Comparison of ENCODE assay signal across 9 mouse cellular contexts in genomic region chr7:34569747-34570113, GRCm38 (mm10).
DNase-seq lines count a peak whose midpoint lies in the region; ATAC-seq and TF ChIP-seq lines count a peak whose summit lies in the region.
"Had no signal": no experiment of that assay in that cellular context is flagged by ENCODE, and none has a peak within 500 bp of the region (broad histone marks: within the 10 kb centered on the region; RNA-seq: fewer than 3 reads in every experiment).

No protein-coding gene starts in this region.

- H3K36me3 ChIP-seq in heart, adult 2 months (ENCODE audit: control insufficient read depth, insufficient read depth, low read length), result no peaks in the 10 kb centered on the region
- H3K36me3 ChIP-seq in lung, embryonic 16.5 days (ENCODE audit: control insufficient read depth, insufficient read depth, low read length), result no peaks in the 10 kb centered on the region
- H3K36me3 ChIP-seq in intestine, postnatal 0 days (ENCODE audit: control insufficient read depth, insufficient read depth), result no peaks in the 10 kb centered on the region
- H3K36me3 ChIP-seq in stomach, embryonic 14.5 days (ENCODE audit: control insufficient read depth, insufficient read depth, low read length), result no peaks in the 10 kb centered on the region

- H3K9me3 ChIP-seq in lung, embryonic 16.5 days (ENCODE audit: control insufficient read depth, low read length), result no peaks in the 10 kb centered on the region
- H3K9me3 ChIP-seq in intestine, postnatal 0 days (ENCODE audit: control insufficient read depth), result no peaks in the 10 kb centered on the region
- no peaks in the 10 kb centered on the region for H3K9me3 ChIP-seq in stomach, embryonic 14.5 days (ENCODE audit: control insufficient read depth, low read depth, low read length)

- no peak for ATAC-seq in lung, embryonic 16.5 days (ENCODE audit: low read depth)
- ATAC-seq in intestine, postnatal 0 days, result no peak
- no peak for ATAC-seq in stomach, embryonic 14.5 days (ENCODE audit: insufficient number of reproducible peaks, insufficient read depth, low FRiP score, low read depth)

- no peak for TF ChIP-seq POLR2A in heart, adult 2 months (IDR thresholded peaks at IDR 0.05; ENCODE audit: insufficient read depth, low read depth, low read length)
- TF ChIP-seq POLR2A in lung, adult 2 months (IDR thresholded peaks at IDR 0.05; ENCODE audit: borderline replicate concordance, extremely low read depth, low read depth, low read length), result no peak

- no peaks in the 10 kb centered on the region for H3K79me2 ChIP-seq in heart, adult 2 months (replicated peaks; ENCODE audit: control insufficient read depth, insufficient read depth, low read length)

- 25% methylated on average over 8 of the region's 8 CpGs for WGBS in heart, adult 2 months
- 17% methylated on average over 8 of the region's 8 CpGs for WGBS in lung, embryonic 16.5 days
- 30% methylated on average over 8 of the region's 8 CpGs for WGBS in lung, adult 2 months
- 19% methylated on average over 8 of the region's 8 CpGs for WGBS in intestine, postnatal 0 days
- WGBS in stomach, embryonic 14.5 days, result 19% methylated on average over 8 of the region's 8 CpGs

- no peak for TF ChIP-seq CTCF in heart, adult 2 months (IDR thresholded peaks at IDR 0.05)
- no peak for TF ChIP-seq CTCF in lung, adult 2 months (IDR thresholded peaks at IDR 0.05; ENCODE audit: insufficient read depth, low read length)
- TF ChIP-seq CTCF in intestine, postnatal 0 days (IDR thresholded peaks at IDR 0.05; ENCODE audit: low read depth), result no peak

- H3K4me3 ChIP-seq in heart, adult 2 months, result no peak overlapping the region
- H3K4me3 ChIP-seq in lung, embryonic 16.5 days (ENCODE audit: low read length), result peak overlapping the region; percentile 40
- H3K4me3 ChIP-seq in lung, adult 2 months (replicated peaks; ENCODE audit: extremely low read depth, low read depth, low read length), result no peak overlapping the region
- H3K4me3 ChIP-seq in intestine, postnatal 0 days (ENCODE audit: low read depth, low read length), result peak overlapping the region; percentile 34; the same call in 1 of the 2 replicates
- H3K4me3 ChIP-seq in stomach, embryonic 14.5 days (ENCODE audit: low read depth, low read length), result peak overlapping the region; percentile 19; the same call in 1 of the 2 replicates
- H3K4me3 ChIP-seq: megakaryocyte, embryonic 14.5 days had no signal

- H3K4me1 ChIP-seq in heart, adult 2 months (ENCODE audit: control insufficient read depth, insufficient read depth, low read length), result peaks cover 4% of the 10 kb centered on the region
- H3K4me1 ChIP-seq in lung, embryonic 16.5 days (replicated peaks; ENCODE audit: control insufficient read depth, insufficient read depth, low read length), result peaks cover 18% of the 10 kb centered on the region
- peaks cover 8% of the 10 kb centered on the region for H3K4me1 ChIP-seq in lung, adult 2 months (ENCODE audit: control insufficient read depth, insufficient read depth, low read length)
- 0 out of 2 replicates have a peak, but pooled peaks cover 11% of the 10 kb centered on the region for H3K4me1 ChIP-seq in intestine, postnatal 0 days (replicated peaks; ENCODE audit: control insufficient read depth, insufficient read depth, low read length)
- peaks cover 11% of the 10 kb centered on the region for H3K4me1 ChIP-seq in stomach, embryonic 14.5 days (ENCODE audit: control insufficient read depth, insufficient read depth, low read length)
- H3K4me1 ChIP-seq: megakaryocyte, embryonic 14.5 days had no signal

- intact Hi-C loops in heart, adult 2 months (cut with DNase I), result loop anchor here (5.0 kb wide), 1 partner anchor 88 kb away; the partner anchor contains the start of gene Kctd15
- intact Hi-C loops in left cerebral cortex, postnatal 10 days (cut with DNase I), result no loop called here

- H3K27ac ChIP-seq in heart, adult 2 months, result peak overlapping the region; percentile 69
- H3K27ac ChIP-seq in lung, embryonic 16.5 days (ENCODE audit: low read length), result no peak overlapping the region
- H3K27ac ChIP-seq in intestine, postnatal 0 days (ENCODE audit: low read depth, low read length), result no peak overlapping the region
- no peak overlapping the region for H3K27ac ChIP-seq in stomach, embryonic 14.5 days (ENCODE audit: low read length)

- H3K9ac ChIP-seq in heart, adult 2 months (ENCODE audit: low read depth, low read length), result no peak overlapping the region
- peak overlapping the region; percentile 53; the same call in 1 of the 2 replicates for H3K9ac ChIP-seq in lung, embryonic 16.5 days (ENCODE audit: low read length)
- H3K9ac ChIP-seq in intestine, postnatal 0 days (ENCODE audit: low read depth, low read length), result no peak overlapping the region
- no peak overlapping the region for H3K9ac ChIP-seq in stomach, embryonic 14.5 days (replicated peaks; ENCODE audit: low read depth, low read length)

- no peak for DNase-seq in heart, adult 2 months
- no peak for DNase-seq in heart, adult 9 months (ENCODE audit: low spot score in 2 of 2)
- no peak for DNase-seq in lung, adult 2 months
- DNase-seq in left cerebral cortex, postnatal 10 days (ENCODE audit: extremely low spot score in 1 of 2, low spot score in 2 of 2), result no peak
- no peak for DNase-seq in thymus, postnatal 36 days

- H3K4me2 ChIP-seq in lung, embryonic 16.5 days (ENCODE audit: low read depth, low read length), result peak overlapping the region; percentile 66
- H3K4me2 ChIP-seq in intestine, postnatal 0 days (replicated peaks; ENCODE audit: low read depth), result peak overlapping the region; percentile 85
- H3K4me2 ChIP-seq in stomach, embryonic 14.5 days (replicated peaks; ENCODE audit: low read depth, low read length), result peak overlapping the region; percentile 49

- no peaks in the 10 kb centered on the region for H3K27me3 ChIP-seq in heart, adult 2 months (ENCODE audit: control insufficient read depth, insufficient read depth, low read length)
- H3K27me3 ChIP-seq in lung, embryonic 16.5 days (ENCODE audit: control insufficient read depth, insufficient read depth, low read depth, low read length), result no peaks in the 10 kb centered on the region
- H3K27me3 ChIP-seq in intestine, postnatal 0 days (replicated peaks; ENCODE audit: control insufficient read depth, insufficient read depth, low read length), result no peaks in the 10 kb centered on the region
- H3K27me3 ChIP-seq in stomach, embryonic 14.5 days (ENCODE audit: control insufficient read depth, insufficient read depth, low read length), result no peaks in the 10 kb centered on the region

- TF ChIP-seq EP300 in heart, adult 2 months (IDR thresholded peaks at IDR 0.05; ENCODE audit: insufficient read depth, low read depth, low read length), result no peak

Comparison
In these comparisons a context has a peak if more than half of its experiments do, and no peak if none do; other contexts are left out.
1. H3K4me3 ChIP-seq: peak in lung, embryonic 16.5 days (single experiment), intestine, postnatal 0 days (single experiment) and stomach, embryonic 14.5 days (single experiment); none in heart, adult 2 months (single experiment) and lung, adult 2 months (single experiment).
2. Peak in every context shown above with its lines, with median percentiles within 50 percentile points of each other: H3K4me2 ChIP-seq.